Mouse (Mus musculus): Measurements from ENCODE around the gene Stradb.

- TF ChIP-seq EP300 (IDR thresholded peaks at IDR 0.05; ENCODE audit: low read depth) (no peak), CTCF (IDR thresholded peaks at IDR 0.05; ENCODE audit: low read depth) (no peak)
Measured at GRCm38 (mm10) chr1:58937606-58938099, 35.7 kb upstream of the Stradb start.

All from liver, embryonic 14.5 days (tissue).